Mouse (Mus musculus) cerebellum, adult 8-10 months (tissue): Measurements from ENCODE around the gene Nat9.

ENCODE experiments used
- DNase-seq: peaks from one replicate; pipeline ENCODE4 v3.0.0; 2022

Nat9 gene

GRCm38 (mm10) chr11:115187693-115188092 is at the start of gene Nat9:
Gene Nat9, minus strand, starts transcription at chr11:115187859.
- DNase-seq = no peak

- DNase-seq = no peak
Observed at GRCm38 (mm10) chr11:115236570-115236969, 48.9 kb upstream of the Nat9 start.

- DNase-seq = no peak
Observed at GRCm38 (mm10) chr11:115234320-115235044, 46.8 kb upstream of the Nat9 start.

GRCm38 (mm10) chr11:115233526-115234290 is 46.0 kb upstream of the Nat9 start:
- no peak for DNase-seq

GRCm38 (mm10) chr11:115232889-115233288 is 45.2 kb upstream of the Nat9 start:
- no peak for DNase-seq

- DNase-seq = no peak
Observed at GRCm38 (mm10) chr11:115231924-115232323, 44.3 kb upstream of the Nat9 start.

- DNase-seq = no peak
Observed at GRCm38 (mm10) chr11:115231168-115231915, 43.7 kb upstream of the Nat9 start.

- DNase-seq = no peak
Observed at GRCm38 (mm10) chr11:115229021-115229930, 41.6 kb upstream of the Nat9 start.

GRCm38 (mm10) chr11:115228430-115228829 is 40.8 kb upstream of the Nat9 start:
- no peak for DNase-seq

GRCm38 (mm10) chr11:115227640-115228039 is 40.0 kb upstream of the Nat9 start:
- no peak for DNase-seq

GRCm38 (mm10) chr11:115226811-115227491 is 39.3 kb upstream of the Nat9 start:
- no peak for DNase-seq

- no peak for DNase-seq
Observed at GRCm38 (mm10) chr11:115225301-115225700, 37.6 kb upstream of the Nat9 start.

- DNase-seq = peak; percentile 74
Observed at GRCm38 (mm10) chr11:115224889-115225288, 37.2 kb upstream of the Nat9 start.

- no peak for DNase-seq
Observed at GRCm38 (mm10) chr11:115223877-115224276, 36.2 kb upstream of the Nat9 start.

- DNase-seq = no peak
Observed at GRCm38 (mm10) chr11:115223451-115223850, 35.8 kb upstream of the Nat9 start.

GRCm38 (mm10) chr11:115222570-115222969 is 34.9 kb upstream of the Nat9 start:
- no peak for DNase-seq

- DNase-seq = no peak
Observed at GRCm38 (mm10) chr11:115222077-115222476, 34.4 kb upstream of the Nat9 start.

- DNase-seq = no peak
Observed at GRCm38 (mm10) chr11:115219685-115220084, 32.0 kb upstream of the Nat9 start.

GRCm38 (mm10) chr11:115219263-115219662 is 31.6 kb upstream of the Nat9 start:
- no peak for DNase-seq

GRCm38 (mm10) chr11:115217439-115218410 is 30.1 kb upstream of the Nat9 start:
- DNase-seq = peak; percentile 95

GRCm38 (mm10) chr11:115215123-115215522 is 27.5 kb upstream of the Nat9 start:
- DNase-seq = no peak
